Mouse (Mus musculus): Measurements from ENCODE around the gene Gm5797.
"Not testable (repeated sequence)": the region's sequence is repeated elsewhere in the genome, so short reads cannot be mapped to it uniquely, and the experiment has no call there.

The Gm5797 gene

GRCm38 (mm10) chr14:7332295-7332694 lies at the start of gene Gm5797:
TSS of gene Gm5797 (minus strand) at chr14:7332395.
- not testable (repeated sequence) for TF ChIP-seq GATA4 (IDR thresholded peaks at IDR 0.05; ENCODE audit: insufficient replicate concordance, low read length)

- TF ChIP-seq GATA4 (IDR thresholded peaks at IDR 0.05; ENCODE audit: insufficient replicate concordance, low read length), result not testable (repeated sequence)
Measured at GRCm38 (mm10) chr14:7365034-7365433, 32.8 kb upstream of the Gm5797 start, which contains the start of gene Gm8374. TSS of gene Gm8374 (minus strand) at chr14:7365134.

- TF ChIP-seq GATA4 (IDR thresholded peaks at IDR 0.05; ENCODE audit: insufficient replicate concordance, low read length), result not testable (repeated sequence)
Measured at GRCm38 (mm10) chr14:7314661-7315060, 17.5 kb downstream of the Gm5797 start, which contains the start of gene Gm3739. TSS of gene Gm3739 (minus strand) at chr14:7315049.

Measured in liver, adult (tissue).